Mouse (Mus musculus): ENCODE measurements around the gene Gm21409. TPM values are rescaled to one million over a fixed set of nuclear protein-coding genes. Genes with fewer than 3 reads are reported as not detected.
"Not testable (repeated sequence)": the region's sequence is repeated elsewhere in the genome, so short reads cannot be mapped to it uniquely, and the experiment has no call there.

Gm21409 gene
- polyA plus RNA-seq (2014; fragmentation: Nextera tagmentation; extraction: Ambion mirVana) = not detected in 2 replicates

DNA sequence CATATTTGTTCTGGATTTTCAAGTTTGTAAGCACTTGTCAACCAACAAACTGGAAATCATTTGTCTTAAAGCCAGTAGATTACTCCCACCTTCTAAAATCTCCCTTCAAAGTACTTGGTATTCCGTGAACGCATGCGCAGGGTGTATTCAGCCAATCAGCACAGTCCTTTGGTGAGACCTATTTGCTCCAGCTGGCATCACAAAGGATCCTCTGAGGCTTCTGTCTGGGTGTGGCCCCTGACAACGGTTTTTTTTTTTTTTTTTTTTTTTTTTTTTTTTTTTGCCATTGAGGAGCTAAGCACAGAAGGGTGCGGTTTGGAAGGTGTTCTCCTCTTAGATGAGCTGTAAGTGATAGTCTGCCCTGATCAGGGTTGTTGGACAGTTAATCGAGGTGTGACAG lies at the start of gene Gm21409:
Gm21409 (plus strand) TSS at position 301 of the 400 bp plus-strand sequence.
- not testable (repeated sequence) for H3K9me3 ChIP-seq (ENCODE audit: control insufficient read depth, low read length); ATAC-seq (ENCODE audit: low FRiP score); H3K4me3 ChIP-seq (replicated peaks; ENCODE audit: low read length); H3K36me3 ChIP-seq (replicated peaks; ENCODE audit: control insufficient read depth, insufficient read depth); H3K9ac ChIP-seq; H3K4me2 ChIP-seq (replicated peaks); H3K27ac ChIP-seq; H3K27me3 ChIP-seq (ENCODE audit: control insufficient read depth, insufficient read depth, low read length); H3K4me1 ChIP-seq (replicated peaks; ENCODE audit: control insufficient read depth, insufficient read depth, low read length); DNase-seq (ENCODE audit: low spot score)
- WGBS = no CpG with 5 or more reads among the region's 6 CpGs

Other genes with a start within 250 kb of the Gm21409 start
- not detected in 2 replicates for gene Gm21394, start 181.8 kb upstream of the Gm21409 start, polyA plus RNA-seq (2014; fragmentation: Nextera tagmentation; extraction: Ambion mirVana)